Mouse (Mus musculus) intestine, embryonic 15.5 days (tissue): Measurements from ENCODE around the gene Sdcbp2. TPM values are rescaled to one million over a fixed set of nuclear protein-coding genes. Genes with fewer than 3 reads are reported as not detected.

ENCODE experiments used
- ATAC-seq: fragments of 200-750 bp; cut with Nextera tagmentation; 2 replicates; pipeline ENCODE4 v1.8.0; 2017; ENCODE audit warnings: moderate TSS enrichment, moderate library complexity
- H3K27ac ChIP-seq: fragments of 300-500 bp; sonication (generic); 2 replicates; pipeline ENCODE4 v1.5.1; 2015; ENCODE audit warnings: mild to moderate bottlenecking, inconsistent platforms
- H3K27me3 ChIP-seq: fragments of 300-500 bp; sonication (generic); replicated peaks from 2 replicates; pipeline ENCODE4 v1.6.1; 2015; ENCODE audit warnings: inconsistent platforms
- H3K36me3 ChIP-seq: fragments of 300-500 bp; sonication (generic); 2 replicates; pipeline ENCODE4 v1.6.1; 2015; ENCODE audit warnings: inconsistent platforms
- H3K4me1 ChIP-seq: fragments of 300-500 bp; sonication (generic); replicated peaks from 2 replicates; pipeline ENCODE4 v1.6.1; 2015; ENCODE audit warnings: inconsistent platforms
- H3K4me2 ChIP-seq: fragments of 300-500 bp; sonication (generic); replicated peaks from 2 replicates; pipeline ENCODE4 v1.6.1; 2015; ENCODE audit warnings: mild to moderate bottlenecking, inconsistent platforms
- H3K4me3 ChIP-seq: fragments of 300-500 bp; sonication (generic); replicated peaks from 2 replicates; pipeline ENCODE4 v1.5.1; 2015; ENCODE audit warnings: inconsistent platforms
- H3K9ac ChIP-seq: fragments of 300-500 bp; sonication (generic); 2 replicates; pipeline ENCODE4 v1.6.1; 2015; ENCODE audit warnings: inconsistent platforms
- H3K9me3 ChIP-seq: fragments of 300-500 bp; sonication (generic); 2 replicates; pipeline ENCODE4 v1.6.1; 2016; ENCODE audit warnings: inconsistent platforms
- WGBS: fragments of 180-500 bp; shearing (Covaris S2); methylation state at CpG from one replicate; pipeline ENCODE4 v1.1.7; 2015; 5-methylcytosine and 5-hydroxymethylcytosine counted together
- polyA plus RNA-seq: library from polyadenylated mRNA; unstranded; fragments of >200 nt; fragmentation: Nextera tagmentation; extraction: Ambion mirVana; gene quantifications from 2 replicates; pipeline ENCODE4 v1.2.1, GENCODE M21; 2015

Gene Sdcbp2
- polyA plus RNA-seq = 15.7 and 15.9 TPM in 2 replicates

DNA sequence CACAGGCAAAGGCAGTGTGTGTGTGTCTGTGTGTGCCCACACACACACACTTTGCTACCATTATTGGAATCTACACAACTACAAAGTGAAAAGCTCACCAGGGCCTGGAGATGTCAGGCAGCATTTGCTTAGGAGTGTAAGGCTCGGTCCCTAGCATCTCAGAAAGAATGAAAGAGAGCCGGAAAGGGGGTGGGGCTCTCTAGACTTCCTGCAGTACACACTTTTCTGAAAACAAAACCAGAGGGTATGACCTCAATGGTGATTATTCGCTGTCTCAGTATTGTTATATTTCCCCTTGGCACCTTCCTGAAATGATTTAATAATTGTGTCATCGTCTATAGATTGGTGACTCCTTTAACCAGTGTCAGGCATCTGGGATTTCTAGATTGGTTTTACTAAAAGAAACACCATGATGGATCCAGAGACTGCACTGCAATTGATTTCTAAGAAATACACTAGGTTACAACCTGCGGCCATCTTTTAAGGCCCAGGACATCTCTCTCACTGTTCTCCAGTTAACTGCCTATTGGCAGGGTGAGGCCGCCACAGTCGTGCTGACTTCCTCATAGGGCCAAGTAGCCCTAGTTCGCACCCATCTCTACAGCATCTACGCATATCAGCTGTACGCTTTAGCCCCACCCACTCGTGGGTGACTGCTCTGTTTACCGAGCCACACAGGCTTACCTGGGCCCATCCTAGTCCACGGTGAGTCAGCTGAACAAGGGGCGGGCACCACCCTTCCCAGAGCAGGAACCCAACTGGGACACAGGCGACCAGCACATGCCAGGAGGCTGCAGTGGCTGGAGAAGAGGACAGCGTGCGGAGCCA is at the start of gene Sdcbp2:
Sdcbp2 (plus strand) TSS at position 750 of the 828 bp plus-strand sequence.
- H3K4me1 ChIP-seq = no peaks in the 10 kb centered on the region; the same call in 1 of the 2 replicates
- H3K9me3 ChIP-seq = no peaks in the 10 kb centered on the region
- H3K4me3 ChIP-seq = no peak within 1 kb of the TSS
- no peaks in the 10 kb centered on the region for H3K27me3 ChIP-seq
- 56% methylated on average over 17 of the region's 17 CpGs for WGBS
- no peak within 1 kb of the TSS for H3K9ac ChIP-seq
- ATAC-seq = peak; percentile 89
- no peaks in the 10 kb centered on the region for H3K36me3 ChIP-seq
- peak within 1 kb of the TSS; percentile 18; the same call in 1 of the 2 replicates for H3K27ac ChIP-seq
- H3K4me2 ChIP-seq = peak within 1 kb of the TSS; percentile 5; the same call in 1 of the 2 replicates

DNA sequence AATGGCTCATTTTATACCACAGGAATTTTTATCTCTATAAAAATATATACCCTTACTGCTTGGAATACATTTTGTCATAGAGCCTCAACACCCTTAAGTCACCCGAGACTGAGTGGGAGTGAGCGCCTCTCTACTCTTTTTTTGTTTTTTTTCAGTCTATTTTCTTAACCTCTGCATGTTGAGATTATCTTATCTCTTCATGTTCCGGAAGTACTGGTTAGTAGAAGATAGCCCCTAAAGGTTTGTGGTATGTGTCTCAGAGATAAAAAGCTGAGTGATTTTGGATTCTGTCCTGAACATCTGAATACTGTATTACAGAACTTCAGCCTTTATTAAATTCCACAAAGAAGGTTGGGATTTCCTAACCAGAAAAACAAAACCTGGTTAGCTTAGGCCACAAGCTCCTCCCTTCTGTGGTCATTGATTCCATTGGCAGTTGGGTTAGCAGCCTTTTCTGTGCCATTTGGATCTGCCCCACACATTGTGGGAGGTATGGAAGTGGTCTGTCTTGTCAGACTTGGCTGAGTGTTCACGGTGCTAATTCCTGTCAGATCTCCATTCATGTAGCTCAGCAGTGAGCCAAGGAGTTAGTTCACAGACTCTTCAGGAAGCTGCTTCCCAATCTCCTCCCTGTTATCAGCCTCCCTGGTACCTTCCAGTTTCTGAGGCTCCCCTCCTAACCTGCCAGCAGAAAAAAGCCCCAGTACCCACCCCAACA is 47.9 kb upstream of the Sdcbp2 start:
- H3K4me2 ChIP-seq = no peak overlapping the region
- no peaks in the 10 kb centered on the region for H3K36me3 ChIP-seq
- H3K9me3 ChIP-seq = no peaks in the 10 kb centered on the region
- WGBS = 58% methylated on average over 4 of the region's 4 CpGs
- H3K4me3 ChIP-seq = no peak overlapping the region
- no peaks in the 10 kb centered on the region for H3K27me3 ChIP-seq
- H3K4me1 ChIP-seq = no peaks in the 10 kb centered on the region
- no peak overlapping the region for H3K9ac ChIP-seq
- ATAC-seq = no peak
- H3K27ac ChIP-seq = no peak overlapping the region

DNA sequence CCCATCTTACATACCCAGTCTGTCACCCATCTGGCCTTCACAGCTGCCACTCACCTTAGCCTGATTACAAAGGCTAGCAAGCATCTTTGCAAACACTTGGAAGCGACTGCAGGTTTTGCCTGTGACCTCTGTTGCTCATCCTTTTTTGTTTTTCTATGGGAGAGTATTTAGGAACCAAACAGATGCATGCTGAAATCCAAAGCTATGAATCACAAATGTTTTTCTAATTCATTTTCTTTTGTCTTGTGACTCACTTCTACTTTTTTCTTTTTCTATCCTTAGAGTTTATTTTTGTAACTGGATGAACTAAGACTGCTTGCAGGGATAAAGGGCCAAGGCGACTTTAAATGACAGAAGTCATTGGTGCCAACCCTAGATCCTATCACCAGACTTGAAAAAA is 46.9 kb upstream of the Sdcbp2 start:
- WGBS = 74% methylated on average over 2 of the region's 2 CpGs
- Histone ChIP-seq H3K4me1 (no peaks in the 10 kb centered on the region), H3K27me3 (no peaks in the 10 kb centered on the region), H3K27ac (no peak overlapping the region), H3K4me2 (no peak overlapping the region), H3K9ac (no peak overlapping the region), H3K9me3 (no peaks in the 10 kb centered on the region), H3K4me3 (no peak overlapping the region), H3K36me3 (no peaks in the 10 kb centered on the region)
- no peak for ATAC-seq

DNA sequence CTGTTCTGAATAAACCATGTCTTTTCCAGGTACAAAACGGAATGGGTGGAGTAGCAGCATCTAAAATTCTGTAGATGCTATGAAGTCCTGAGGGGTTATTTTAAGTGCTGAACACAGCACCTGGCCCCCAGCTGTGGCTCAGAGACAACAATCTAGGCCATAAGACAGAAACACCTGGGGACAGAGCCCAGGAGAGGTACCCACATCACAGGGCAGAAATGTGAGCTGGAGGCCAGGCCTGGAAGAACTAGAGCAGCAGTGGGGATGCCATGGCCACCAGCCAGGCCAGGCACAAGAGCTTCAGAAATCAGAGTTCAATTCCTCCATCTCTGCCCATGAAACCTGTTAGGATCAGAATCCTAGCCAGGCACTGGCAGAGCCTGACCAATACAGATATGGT is 44.4 kb upstream of the Sdcbp2 start:
- no peak overlapping the region for H3K27ac ChIP-seq
- H3K9me3 ChIP-seq = no peaks in the 10 kb centered on the region
- H3K27me3 ChIP-seq = no peaks in the 10 kb centered on the region
- ATAC-seq = no peak
- H3K9ac ChIP-seq = no peak overlapping the region
- H3K36me3 ChIP-seq = no peaks in the 10 kb centered on the region
- WGBS = 70% methylated on average over 1 of the region's 1 CpGs
- no peak overlapping the region for H3K4me2 ChIP-seq
- no peak overlapping the region for H3K4me3 ChIP-seq
- no peaks in the 10 kb centered on the region for H3K4me1 ChIP-seq

DNA sequence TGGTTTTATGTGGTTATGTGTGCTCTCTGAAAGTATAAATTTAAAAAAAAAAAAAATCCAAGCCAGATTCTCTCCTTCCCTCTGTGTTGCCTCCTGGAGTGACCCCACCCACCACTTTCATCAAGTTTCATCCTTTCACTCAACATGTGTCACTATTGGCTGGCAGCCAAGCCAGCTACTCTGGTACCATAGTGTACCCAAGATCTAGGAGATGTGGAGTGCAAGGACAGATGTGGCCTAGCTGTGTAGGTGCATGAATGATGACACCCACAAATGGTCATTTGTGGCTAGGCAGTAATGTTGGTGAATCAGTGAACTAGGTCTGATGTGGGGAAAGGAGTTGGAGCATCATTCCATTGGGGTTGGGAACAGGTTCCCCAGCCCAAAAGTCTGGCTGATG is 43.3 kb upstream of the Sdcbp2 start:
- H3K36me3 ChIP-seq = no peaks in the 10 kb centered on the region
- no peaks in the 10 kb centered on the region for H3K9me3 ChIP-seq
- no peak overlapping the region for H3K9ac ChIP-seq
- no peak overlapping the region for H3K4me2 ChIP-seq
- H3K27ac ChIP-seq = no peak overlapping the region
- H3K4me1 ChIP-seq = no peaks in the 10 kb centered on the region
- no peak overlapping the region for H3K4me3 ChIP-seq
- no peak for ATAC-seq
- H3K27me3 ChIP-seq = no peaks in the 10 kb centered on the region

DNA sequence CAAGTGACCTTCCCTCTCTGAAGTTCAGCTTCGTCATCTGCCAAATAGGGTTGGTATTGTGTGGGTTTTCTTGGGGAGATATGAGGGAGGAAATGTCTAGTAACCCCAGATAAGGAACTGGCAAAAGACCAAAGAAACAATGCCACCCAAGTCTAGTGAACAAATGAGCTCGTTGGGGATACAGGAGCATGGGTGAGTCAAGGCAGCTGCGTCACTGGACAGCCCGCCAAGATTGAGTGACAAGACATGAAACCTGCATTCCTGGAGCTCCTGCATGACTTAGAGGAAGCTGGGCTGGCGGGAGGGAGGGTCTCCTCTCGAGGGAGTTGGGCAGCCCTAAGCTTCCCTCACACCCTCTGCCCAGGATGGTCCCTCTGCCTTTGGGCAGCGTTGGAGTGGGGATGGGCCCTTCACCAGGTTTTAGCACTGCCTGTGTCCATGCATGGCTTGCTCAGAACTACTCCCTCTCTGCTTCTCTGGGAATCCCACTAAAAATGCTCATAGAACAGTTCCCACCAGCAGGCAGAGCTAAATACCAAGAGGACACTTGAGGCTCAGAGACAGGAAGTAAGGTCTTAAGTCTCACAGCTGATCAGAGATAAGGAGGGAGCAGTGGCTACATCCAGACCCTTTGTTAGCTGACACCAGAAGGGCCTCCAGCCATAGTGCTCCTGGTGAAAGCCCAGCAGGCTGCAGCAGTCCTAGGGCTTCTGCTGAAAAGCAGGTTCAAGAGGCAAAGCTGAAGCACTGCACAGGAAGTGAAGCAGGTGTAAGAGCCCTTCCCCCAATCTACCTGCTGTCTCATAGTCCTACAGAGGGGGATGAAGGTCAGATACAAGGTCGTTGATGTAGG is 41.8 kb upstream of the Sdcbp2 start:
- no peak for ATAC-seq
- H3K4me2 ChIP-seq = no peak overlapping the region
- H3K9me3 ChIP-seq = no peaks in the 10 kb centered on the region
- no peak overlapping the region for H3K27ac ChIP-seq
- H3K9ac ChIP-seq = no peak overlapping the region
- WGBS = 59% methylated on average over 8 of the region's 8 CpGs
- no peak overlapping the region for H3K4me3 ChIP-seq
- no peaks in the 10 kb centered on the region for H3K36me3 ChIP-seq
- no peaks in the 10 kb centered on the region for H3K27me3 ChIP-seq
- H3K4me1 ChIP-seq = 0 out of 2 replicates have a peak, but pooled peaks cover 2% of the 10 kb centered on the region

DNA sequence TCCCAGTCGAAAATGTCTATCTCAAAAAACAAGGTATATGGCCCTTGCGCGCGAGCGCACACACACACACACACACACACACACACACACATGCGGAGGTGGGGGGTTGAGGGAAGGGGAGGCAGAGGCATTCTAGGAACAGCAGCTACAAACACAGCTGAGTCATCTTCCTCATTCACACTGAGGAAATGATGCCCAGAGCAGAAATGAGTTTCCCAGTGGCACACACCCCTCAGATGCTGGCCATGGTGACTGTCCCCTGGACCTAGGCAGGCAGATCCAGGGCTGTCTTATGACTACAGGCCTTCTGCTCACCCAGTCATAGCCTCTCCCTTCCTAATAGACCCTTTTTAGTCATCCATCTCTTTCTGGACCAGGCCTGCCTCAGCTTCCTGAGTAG is 38.8 kb upstream of the Sdcbp2 start:
- H3K4me2 ChIP-seq = no peak overlapping the region
- ATAC-seq = no peak
- no peaks in the 10 kb centered on the region for H3K9me3 ChIP-seq
- H3K36me3 ChIP-seq = no peaks in the 10 kb centered on the region
- H3K27me3 ChIP-seq = no peaks in the 10 kb centered on the region
- no peak overlapping the region for H3K9ac ChIP-seq
- H3K4me1 ChIP-seq = 0 out of 2 replicates have a peak, but pooled peaks cover 5% of the 10 kb centered on the region
- H3K4me3 ChIP-seq = no peak overlapping the region
- no peak overlapping the region for H3K27ac ChIP-seq
- WGBS = 81% methylated on average over 6 of the region's 6 CpGs

DNA sequence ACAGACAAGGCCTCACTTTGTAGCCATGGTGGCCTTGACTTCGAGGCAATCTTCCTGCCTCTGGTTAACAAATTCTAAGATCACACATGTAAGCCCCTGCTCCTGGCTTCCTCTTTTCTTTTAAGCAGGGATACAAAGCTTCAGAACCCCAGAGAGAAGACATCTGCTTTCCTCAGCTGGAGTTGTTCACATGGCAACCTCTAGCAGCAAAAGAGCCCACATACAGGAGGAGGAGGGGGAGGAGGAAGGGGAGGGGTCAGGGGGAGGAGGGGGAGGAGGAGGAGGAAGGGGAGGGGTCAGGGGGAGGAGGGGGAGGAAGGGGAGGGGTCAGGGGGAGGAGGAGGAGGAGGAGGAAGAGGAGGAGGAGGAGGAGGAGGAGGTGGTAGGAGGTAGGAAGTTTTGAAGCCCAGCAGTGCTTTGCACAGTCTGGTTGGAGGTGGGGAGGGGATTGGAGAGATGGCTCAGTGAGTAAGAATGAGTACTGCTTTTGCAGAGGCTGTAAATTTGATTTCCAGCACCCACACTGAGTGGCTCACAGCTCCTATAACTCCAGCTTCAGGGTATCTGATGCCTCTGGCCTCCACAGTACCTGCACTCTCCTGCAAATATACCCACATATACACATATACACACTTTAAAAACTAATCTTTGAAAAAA is 36.3 kb upstream of the Sdcbp2 start:
- H3K4me3 ChIP-seq = no peak overlapping the region
- peak; percentile 72 for ATAC-seq
- H3K36me3 ChIP-seq = no peaks in the 10 kb centered on the region
- no peak overlapping the region for H3K9ac ChIP-seq
- H3K4me1 ChIP-seq = 0 out of 2 replicates have a peak, but pooled peaks cover 5% of the 10 kb centered on the region
- H3K9me3 ChIP-seq = no peaks in the 10 kb centered on the region
- 37% methylated on average over 1 of the region's 1 CpGs for WGBS
- peak overlapping the region; percentile 28; the same call in 1 of the 2 replicates for H3K4me2 ChIP-seq
- H3K27me3 ChIP-seq = no peaks in the 10 kb centered on the region
- peak overlapping the region; percentile 75 for H3K27ac ChIP-seq

DNA sequence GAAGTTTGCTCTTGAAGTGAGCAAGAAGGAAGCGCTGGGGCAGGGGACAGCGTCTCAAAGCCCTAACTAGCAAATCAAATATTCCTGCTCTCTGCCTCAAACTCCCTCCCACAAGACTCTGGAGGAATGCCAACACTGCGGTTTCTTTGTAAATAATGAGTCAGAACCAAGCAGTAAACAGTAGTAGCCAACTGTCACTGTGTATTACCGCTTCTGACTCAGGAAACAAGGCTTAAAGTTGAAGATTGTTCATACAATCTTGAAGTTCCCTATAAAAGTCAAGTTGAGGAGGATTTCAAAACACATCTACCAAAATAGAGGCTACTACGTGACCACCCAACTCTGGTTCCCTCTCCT is 35.8 kb upstream of the Sdcbp2 start:
- 35% methylated on average over 5 of the region's 5 CpGs for WGBS
- Histone ChIP-seq H3K4me2 (peak overlapping the region; percentile 28; the same call in 1 of the 2 replicates), H3K27me3 (no peaks in the 10 kb centered on the region), H3K27ac (peak overlapping the region; percentile 75), H3K9ac (no peak overlapping the region), H3K9me3 (no peaks in the 10 kb centered on the region), H3K4me3 (no peak overlapping the region), H3K4me1 (peaks cover 8% of the 10 kb centered on the region; the same call in 1 of the 2 replicates), H3K36me3 (no peaks in the 10 kb centered on the region)
- peak; percentile 52; the same call in 1 of the 2 replicates for ATAC-seq

DNA sequence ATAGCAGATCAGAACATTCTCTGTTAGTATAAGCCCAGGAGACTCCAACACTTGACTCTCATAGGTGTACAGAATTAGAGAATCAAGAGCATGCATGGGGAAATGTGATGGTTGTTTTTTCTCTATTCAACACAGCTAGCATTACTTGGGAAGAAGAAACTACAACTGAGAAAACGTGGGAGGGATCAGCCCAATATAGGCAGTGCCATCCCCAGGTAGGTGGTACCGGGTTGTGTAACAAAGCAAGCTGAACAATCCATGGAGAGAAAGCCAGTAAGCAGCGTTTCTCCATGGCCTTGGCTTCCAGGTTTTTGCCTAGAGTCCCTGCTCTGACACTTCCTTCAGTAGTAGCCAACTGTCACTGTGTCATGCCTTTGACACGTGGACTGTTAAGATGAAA is 33.8 kb upstream of the Sdcbp2 start:
- Histone ChIP-seq H3K9me3 (no peaks in the 10 kb centered on the region), H3K27me3 (no peaks in the 10 kb centered on the region), H3K4me1 (peaks cover 9% of the 10 kb centered on the region; the same call in 1 of the 2 replicates), H3K27ac (no peak overlapping the region), H3K4me2 (no peak overlapping the region), H3K9ac (no peak overlapping the region), H3K36me3 (no peaks in the 10 kb centered on the region), H3K4me3 (no peak overlapping the region)
- no peak for ATAC-seq
- 65% methylated on average over 4 of the region's 4 CpGs for WGBS

DNA sequence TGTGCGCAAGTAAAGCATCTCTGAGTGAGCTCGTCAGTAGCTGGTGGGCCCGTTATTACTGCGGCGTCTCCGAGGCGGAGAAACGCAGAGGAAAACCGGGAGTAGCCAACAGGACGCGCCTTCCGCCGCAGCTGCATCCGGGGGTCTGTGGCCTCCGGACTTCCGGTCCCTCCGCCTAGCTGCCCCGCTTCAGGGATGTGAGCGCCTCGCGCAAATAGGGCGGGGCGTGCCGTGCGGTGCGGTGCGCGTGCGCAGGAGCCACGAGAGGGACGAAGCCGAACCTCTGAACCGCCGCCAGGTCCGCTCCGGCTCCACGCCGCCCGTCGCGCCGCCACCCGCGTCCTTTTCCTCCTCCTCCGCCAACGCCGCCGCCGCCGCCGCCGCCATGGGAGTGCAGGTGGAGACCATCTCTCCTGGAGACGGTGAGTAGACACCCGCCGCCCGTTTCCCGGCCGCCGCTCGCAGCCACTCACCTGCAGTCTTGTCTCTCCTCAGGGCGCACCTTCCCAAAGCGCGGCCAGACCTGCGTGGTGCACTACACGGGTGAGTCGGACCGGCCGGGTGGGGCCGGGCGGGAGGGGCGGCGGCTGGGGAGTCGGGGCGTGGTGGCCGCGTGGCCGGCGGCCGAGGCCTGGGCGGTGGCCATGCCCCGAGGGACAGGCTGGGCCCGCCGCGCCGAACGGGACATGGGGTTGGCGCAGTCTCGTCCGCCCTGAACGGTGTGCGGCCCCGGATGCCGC is 29.9 kb upstream of the Sdcbp2 start, which contains the start of gene Fkbp1a:
Fkbp1a (plus strand) TSS at position 161 of the 740 bp plus-strand sequence.
- Histone ChIP-seq H3K36me3 (no peaks in the 10 kb centered on the region), H3K9ac (peak within 1 kb of the TSS; percentile 91)

More for the DNA sequence above, 29.9 kb upstream of the Sdcbp2 start, which contains the start of gene Fkbp1a:
- H3K4me3 ChIP-seq = peak within 1 kb of the TSS; percentile 88
- H3K27me3 ChIP-seq = no peaks in the 10 kb centered on the region
- peak; percentile 98 for ATAC-seq
- peak within 1 kb of the TSS; percentile 67 for H3K4me2 ChIP-seq
- peak within 1 kb of the TSS; percentile 95 for H3K27ac ChIP-seq
- H3K4me1 ChIP-seq = peaks cover 27% of the 10 kb centered on the region
- H3K9me3 ChIP-seq = no peaks in the 10 kb centered on the region
- under 1% methylated on average over 89 of the region's 93 CpGs for WGBS
